Mouse (Mus musculus) cerebellum, adult 9-10 months (tissue): ENCODE results near the gene Fut7.

Experiments
- DNase-seq: peaks from one replicate; pipeline ENCODE4 v3.0.0; 2022

Fut7 gene

DNA sequence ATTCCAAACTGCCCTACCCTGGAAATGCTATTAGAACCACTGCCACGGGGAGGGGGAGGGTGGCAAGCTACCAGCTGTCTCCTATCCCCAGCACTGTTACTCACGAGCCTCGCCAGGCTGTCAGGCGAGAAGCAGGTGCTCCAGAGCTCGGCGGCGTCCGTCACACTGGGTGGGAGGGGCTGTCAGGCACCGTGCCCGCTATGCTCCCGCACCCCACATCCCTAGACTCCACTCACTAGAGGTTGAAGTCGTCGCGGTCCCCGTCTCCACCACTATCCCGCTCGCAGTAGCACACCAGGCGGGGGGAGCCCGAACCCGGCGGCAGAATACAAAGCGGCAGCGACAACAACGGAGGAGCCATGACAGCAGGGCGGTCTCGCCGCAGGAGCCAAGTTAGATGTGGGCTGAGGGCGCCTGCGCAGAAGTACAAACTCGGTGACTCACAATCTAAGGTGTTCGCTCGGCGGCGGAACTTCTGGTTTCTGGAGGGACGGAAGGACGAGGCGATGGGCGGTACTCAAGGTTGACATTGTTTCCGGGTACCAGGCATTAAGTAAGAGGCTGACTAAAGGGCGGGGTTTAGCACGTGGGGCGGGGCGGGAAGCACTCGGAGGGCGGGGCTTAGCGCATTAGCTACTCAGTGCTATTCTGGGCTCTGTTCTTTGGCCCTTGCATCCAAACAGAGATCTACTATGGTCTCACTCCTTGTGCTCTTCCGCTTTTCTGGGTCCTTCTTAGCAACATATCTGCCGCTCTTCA is 37.7 kb downstream of the Fut7 start, which contains the start of gene Paxx:
TSS of gene Paxx (minus strand) at position 544 of the 759 bp plus-strand sequence.
- DNase-seq, result peak; percentile 95

DNA sequence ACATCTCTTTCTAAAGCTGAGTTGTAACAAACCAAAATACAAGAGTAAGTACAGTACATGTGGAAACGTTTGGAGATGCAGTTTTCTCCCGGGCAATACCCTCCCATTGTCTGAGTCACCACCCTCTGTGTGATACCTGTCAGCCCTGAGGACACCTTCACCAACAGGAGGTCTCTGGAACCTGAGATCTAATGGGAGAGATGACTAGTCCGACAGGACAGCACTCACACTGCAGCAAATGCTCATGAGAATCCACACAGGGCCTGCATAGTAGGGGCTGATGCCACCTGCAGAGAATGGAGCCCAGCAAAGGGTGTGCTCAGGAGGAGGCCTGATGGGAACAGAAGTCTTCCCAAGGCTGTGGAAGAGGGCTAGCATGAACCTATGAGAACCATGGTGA is 38.3 kb downstream of the Fut7 start:
- DNase-seq, result no peak

DNA sequence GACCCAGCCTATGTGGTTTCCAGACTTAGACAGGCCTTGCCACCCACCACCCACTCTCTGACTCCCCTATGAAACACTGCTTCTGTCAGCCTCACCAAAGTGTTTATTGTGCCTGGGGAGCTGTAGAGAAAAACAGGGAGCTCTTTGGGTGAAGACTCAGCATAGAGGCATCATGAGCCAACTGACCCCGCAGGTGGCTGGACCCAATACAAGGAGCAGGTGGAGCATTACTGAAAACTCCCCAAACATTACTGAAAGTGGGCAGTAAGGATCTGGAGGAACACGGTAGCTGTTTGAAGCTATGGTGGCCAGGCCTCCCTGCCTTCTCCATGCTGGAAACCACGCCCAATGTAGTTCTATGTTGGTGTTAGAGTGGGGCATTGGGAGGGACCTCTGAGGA is 40.6 kb downstream of the Fut7 start:
- DNase-seq, result peak; percentile 81

DNA sequence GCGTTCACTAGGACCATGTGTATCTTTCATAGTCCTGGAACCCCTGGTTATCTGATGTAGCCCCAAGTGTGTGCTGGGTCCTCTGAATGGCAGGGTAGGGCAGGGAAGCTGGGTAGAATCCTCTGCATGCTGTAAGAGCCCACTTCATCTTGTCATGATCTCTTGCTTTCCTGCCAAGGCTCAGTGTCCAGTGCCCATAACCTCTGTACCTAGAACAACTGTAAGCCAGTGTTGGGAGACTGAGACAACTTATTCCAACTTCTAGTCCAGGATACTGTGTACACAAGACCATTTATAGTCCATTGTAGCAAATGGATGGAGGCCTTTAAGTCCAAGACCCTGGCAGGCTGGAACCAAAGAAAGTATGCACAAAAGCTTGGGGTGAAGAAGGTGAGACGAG is 42.2 kb downstream of the Fut7 start:
- DNase-seq, result no peak

DNA sequence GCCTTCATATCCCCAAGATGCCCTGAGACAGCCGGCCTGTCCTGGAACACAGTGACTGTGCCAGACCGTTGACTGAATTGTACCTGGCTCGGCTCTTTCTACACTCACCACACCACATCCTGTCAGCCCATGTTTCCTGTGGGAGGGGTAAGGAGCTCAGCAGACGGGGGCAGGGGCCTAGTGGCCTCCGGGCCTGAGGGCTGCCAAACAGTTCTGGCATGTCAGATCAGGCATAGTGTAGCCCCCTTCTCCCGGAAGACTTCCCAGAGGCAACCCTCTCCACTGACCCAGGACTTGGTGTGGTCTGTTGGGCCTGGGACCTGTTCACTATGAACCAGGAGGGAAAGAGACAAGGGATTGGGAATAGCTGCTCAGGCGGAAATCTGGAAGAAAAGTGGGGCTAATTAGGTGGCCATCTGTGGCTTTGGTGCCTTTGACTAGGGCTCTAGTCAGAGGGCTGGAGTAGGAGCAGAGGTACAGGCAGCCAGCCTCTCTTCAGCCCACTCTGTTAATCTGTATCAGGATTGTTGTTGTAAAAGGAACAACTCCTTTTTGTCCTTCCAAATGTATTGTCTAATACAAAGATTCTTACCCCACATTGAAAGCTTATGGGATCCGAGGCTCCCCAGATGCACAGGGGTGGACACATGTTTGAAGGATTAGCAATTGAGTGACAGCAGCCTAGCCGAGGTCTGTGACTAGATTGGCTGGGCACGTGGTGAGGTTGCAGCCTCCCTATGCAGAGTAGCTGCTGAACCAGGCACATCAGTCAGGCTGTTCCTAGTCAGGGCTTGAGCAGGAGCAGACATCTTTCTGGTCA is 43.0 kb downstream of the Fut7 start:
- peak; percentile 77 for DNase-seq

DNA sequence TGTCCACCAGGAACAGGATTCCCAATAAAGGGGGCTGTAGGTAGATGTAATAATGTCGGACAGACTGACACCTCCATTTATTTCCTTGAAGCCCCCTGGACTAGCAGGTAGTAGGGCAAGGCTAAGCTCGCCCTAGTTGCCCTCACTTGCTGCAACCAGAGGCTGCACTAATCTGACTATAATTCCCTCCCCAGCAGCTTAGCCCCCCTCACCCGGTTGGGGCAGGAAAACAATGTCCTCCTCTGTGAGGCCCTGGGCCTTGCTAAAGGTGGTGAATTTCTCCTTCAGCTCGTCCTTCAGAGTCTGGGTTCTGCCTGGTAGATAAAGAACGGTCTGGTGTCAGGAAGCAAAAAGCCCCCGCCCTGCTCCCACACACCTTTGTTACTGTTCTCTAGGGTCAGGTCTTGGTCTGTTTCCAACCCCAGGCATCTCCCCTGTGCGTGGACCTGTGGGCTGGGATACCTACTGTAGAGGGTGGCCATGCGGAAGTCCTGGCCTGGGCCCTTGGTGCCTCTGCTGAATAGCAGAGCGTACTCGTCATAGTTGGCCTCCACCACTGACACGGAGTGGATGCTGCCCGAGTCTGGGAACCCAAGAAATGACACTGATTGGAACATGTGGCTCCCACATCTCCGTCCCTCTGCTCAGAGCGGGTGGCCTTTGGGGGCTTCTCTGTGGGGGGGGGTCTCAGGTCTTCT is 44.7 kb downstream of the Fut7 start:
- peak; percentile 49 for DNase-seq

DNA sequence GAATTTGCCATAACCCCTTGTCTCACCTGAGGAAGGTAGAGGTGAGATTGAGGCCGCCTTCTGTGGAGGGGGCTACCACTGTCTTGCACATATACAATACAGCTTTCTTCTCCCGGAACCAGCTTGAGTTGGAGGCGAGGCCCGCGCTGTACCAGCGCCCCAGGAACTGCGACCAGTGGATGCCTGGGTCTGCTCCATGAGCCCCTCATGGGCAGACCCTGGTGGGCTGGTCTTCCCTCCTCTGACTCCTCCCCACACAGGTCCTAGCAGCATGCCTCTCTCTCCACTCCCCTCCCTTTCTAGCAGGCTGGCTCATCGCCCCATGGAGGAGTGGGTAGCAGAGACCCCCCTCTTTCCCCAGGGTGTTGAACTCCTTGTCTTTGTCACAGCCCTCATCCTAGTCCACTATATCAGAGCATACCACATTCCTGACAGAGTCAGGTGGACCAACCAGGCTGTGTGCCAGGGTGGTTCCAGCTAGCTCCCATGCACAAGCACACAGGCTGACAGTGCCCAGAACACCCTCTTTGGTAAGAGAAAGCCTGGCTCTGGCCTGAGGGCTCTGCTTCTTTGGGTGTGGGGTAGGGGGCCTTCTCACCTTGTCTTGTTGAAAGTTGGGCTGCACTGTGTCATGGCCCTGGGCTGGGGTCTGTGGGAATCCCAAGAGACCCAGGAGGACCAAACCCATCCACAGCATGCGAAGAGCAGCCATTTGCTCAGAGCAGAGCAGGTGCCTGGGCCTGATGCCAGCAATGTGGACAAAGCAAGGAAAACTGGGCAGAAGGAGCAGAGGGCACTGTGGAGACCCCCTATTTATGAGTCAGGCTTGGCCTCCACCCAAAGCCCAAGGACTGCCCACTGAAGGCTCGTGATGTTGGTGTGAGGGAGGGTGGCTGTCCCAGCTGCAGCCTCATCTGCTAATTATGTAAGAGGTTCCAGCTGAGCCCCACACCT is 46.2 kb downstream of the Fut7 start:
- DNase-seq, result peak; percentile 80

DNA sequence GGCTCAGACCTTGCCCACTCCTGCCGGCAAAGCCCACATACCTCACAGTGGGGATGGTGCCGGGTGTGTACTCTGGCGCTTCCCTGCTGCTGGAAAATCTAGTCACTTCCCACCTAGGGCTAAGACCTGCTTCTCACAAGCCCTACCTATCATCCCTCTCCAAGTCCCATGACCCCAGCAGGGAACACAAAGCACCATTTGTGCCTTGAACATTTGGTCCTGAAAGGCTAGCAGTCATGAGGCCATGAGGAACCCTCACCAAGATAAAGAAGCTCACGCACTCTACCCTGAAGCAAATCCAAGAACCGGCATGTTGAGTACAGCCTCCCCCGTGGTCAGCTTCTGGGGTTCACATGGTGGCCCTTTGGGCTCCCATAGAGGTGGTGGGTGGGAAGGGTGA is 46.9 kb downstream of the Fut7 start, which contains the start of gene Ptgds:
TSS of gene Ptgds (minus strand) at position 78 of the 400 bp plus-strand sequence.
- DNase-seq, result peak; percentile 60

DNA sequence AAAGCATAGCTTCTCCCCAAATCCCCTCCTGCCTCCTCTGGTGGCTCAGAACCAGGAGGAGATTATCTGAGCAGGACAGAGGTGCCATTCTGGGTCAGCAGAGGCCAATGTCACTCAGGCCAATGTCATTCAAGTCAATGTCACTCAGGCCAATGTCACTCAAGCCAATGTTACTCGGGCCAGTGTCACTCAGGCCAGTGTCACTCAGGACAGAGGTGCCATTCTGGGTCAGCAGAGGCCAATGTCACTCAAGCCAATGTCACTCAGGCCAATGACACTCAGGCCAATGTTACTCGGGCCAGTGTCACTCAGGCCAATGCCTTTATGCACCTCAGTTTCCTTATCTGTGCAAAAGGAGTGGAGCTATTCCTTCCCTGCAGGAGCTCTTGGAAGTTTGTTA is 49.5 kb downstream of the Fut7 start:
- DNase-seq, result no peak
